8 mouse cellular contexts compared by ENCODE assay signal in the genomic region with DNA sequence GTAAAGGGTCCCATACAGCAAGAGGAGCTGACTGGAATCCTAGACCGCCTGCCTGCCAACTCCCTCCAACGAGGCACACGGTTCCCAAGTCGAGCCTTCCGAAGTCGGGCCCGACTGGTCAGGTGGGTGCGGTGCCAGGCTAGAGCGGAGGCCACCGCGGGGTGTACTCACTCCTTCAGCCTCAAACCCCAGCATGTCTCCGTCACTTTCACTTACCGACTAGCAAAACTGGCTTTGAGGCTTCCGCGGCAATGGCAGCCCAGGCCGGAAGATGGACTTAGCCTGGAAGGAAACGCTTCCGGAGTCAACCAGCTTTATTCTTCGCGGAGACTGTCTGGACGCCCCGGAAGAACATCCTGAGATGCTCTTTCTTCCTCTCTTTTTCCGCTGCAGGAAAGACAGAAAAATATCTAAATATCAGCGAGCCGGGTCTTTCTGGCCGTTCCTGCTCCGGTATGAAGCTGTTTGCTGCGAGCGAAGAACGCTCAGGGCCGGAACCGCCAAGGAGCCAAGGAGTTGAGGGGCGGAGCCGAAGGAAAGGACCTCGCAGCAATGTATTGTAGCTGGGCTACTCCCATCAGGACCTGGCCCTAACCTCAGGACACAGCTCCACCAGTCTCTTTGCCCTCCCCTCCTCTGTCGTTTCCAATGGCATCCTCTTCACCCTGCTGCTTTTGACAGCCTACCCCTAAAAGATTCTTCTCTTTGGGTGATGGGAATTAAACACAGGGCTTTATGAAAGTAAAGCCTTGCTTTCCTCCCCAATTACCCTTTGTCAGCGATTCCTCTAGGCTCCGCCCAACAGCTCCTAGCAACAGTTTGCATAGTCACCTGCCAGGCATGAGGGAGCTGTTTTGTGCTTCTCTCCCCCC. TPM values are rescaled to one million over a fixed set of nuclear protein-coding genes. Genes with fewer than 3 reads are reported as not detected.
DNase-seq lines count a peak whose midpoint lies in the region; ATAC-seq and TF ChIP-seq lines count a peak whose summit lies in the region.

No protein-coding gene starts in this region.

- CTCF ChIA-PET in Patski (lab: Charles Lee): no interaction called here

- POLR2A ChIA-PET in Patski (lab: Charles Lee): interaction anchor here (1.7 kb wide), 1 partner anchor 21 kb away, joined by 3 read pairs; no protein-coding TSS in a partner anchor

- peak overlapping the region; percentile 60 for H3K4me3 ChIP-seq in hindbrain, embryonic 12.5 days

- H3K27me3 ChIP-seq in Patski: no peaks in the 10 kb centered on the region
- no peaks in the 10 kb centered on the region for H3K27me3 ChIP-seq in hindbrain, embryonic 12.5 days

- peaks cover 11% of the 10 kb centered on the region for H3K4me1 ChIP-seq in hindbrain, embryonic 12.5 days

- ATAC-seq in Patski: peak; percentile 92
- ATAC-seq in hindbrain, embryonic 12.5 days (ENCODE audit: low FRiP score): peak; percentile 97

- no peak for TF ChIP-seq CTCF in Patski (IDR thresholded peaks at IDR 0.05)

- peak; percentile 55 for DNase-seq in Patski (ENCODE audit: low read depth, low spot score)
- DNase-seq in cerebellum, postnatal 14 days: peak; percentile 85 to 88
- peak; percentile 75 to 82 for DNase-seq in frontal cortex, postnatal 10 days (ENCODE audit: low spot score in 2 of 2)
- peak; percentile 79 to 93 for DNase-seq in layer of hippocampus, postnatal 14 days (ENCODE audit: low spot score in 2 of 2)
- peak; percentile 90 for DNase-seq in lung, postnatal 10 days
- DNase-seq in ovary, postnatal 14 days (ENCODE audit: low spot score): peak; percentile 58
- peak; percentile 77 to 84 for DNase-seq in thymus, postnatal 10 days (ENCODE audit: low spot score in 2 of 2)

- peak overlapping the region; percentile 76 for H3K9ac ChIP-seq in hindbrain, embryonic 12.5 days

- no peaks in the 10 kb centered on the region for H3K9me3 ChIP-seq in hindbrain, embryonic 12.5 days (replicated peaks)

- H3K27ac ChIP-seq in hindbrain, embryonic 12.5 days: peak overlapping the region; percentile 96

- H3K4me2 ChIP-seq in hindbrain, embryonic 12.5 days (replicated peaks): peak overlapping the region; percentile 86

- H3K36me3 ChIP-seq in hindbrain, embryonic 12.5 days: peaks cover 9% of the 10 kb centered on the region; the same call in 1 of the 2 replicates

- under 1% methylated on average over 38 of the region's 38 CpGs for WGBS in hindbrain, embryonic 12.5 days

- in situ Hi-C loops in Patski (cut with MboI; ENCODE audit: low pct_unique_long_range_greater_than_20kb): no loop called here

RNA-seq across cellular contexts. Expression of gene Rc3h2, which starts 8.1 kb away (rescaled TPM):
- polyA plus RNA-seq in Patski (2021): 24.0 TPM
- polyA plus RNA-seq in hindbrain, embryonic 12.5 days (2016; fragmentation: Nextera tagmentation; extraction: Ambion mirVana): 34.2 and 35.0 TPM in 2 replicates
- 10 to 100 TPM; 82.3 to 87.9 TPM for total RNA-seq in layer of hippocampus, postnatal 14 days (2021)

RNA-seq across cellular contexts. Expression of gene Zbtb26, which starts 12.1 kb away (rescaled TPM):
- polyA plus RNA-seq in Patski (2021): 9.0 TPM
- 12.1 and 12.2 TPM in 2 replicates for polyA plus RNA-seq in hindbrain, embryonic 12.5 days (2016; fragmentation: Nextera tagmentation; extraction: Ambion mirVana)
- total RNA-seq in layer of hippocampus, postnatal 14 days (2021): 1 to 10 TPM; 8.6 to 8.9 TPM

RNA-seq across cellular contexts. Expression of gene Zbtb6, which starts 12.1 kb away (rescaled TPM):
- polyA plus RNA-seq in Patski (2021): 11.5 TPM
- polyA plus RNA-seq in hindbrain, embryonic 12.5 days (2016; fragmentation: Nextera tagmentation; extraction: Ambion mirVana): 11.0 and 11.8 TPM in 2 replicates
- total RNA-seq in layer of hippocampus, postnatal 14 days (2021): 10 to 100 TPM; 13.2 to 14.5 TPM

RNA-seq across cellular contexts. Expression of gene Rabgap1, which starts 12.2 kb away (rescaled TPM):
- 55.9 TPM for polyA plus RNA-seq in Patski (2021)
- polyA plus RNA-seq in hindbrain, embryonic 12.5 days (2016; fragmentation: Nextera tagmentation; extraction: Ambion mirVana): 66.8 and 70.0 TPM in 2 replicates
- total RNA-seq in layer of hippocampus, postnatal 14 days (2021): 10 to 100 TPM; 84.8 to 91.7 TPM

Comparison
In these comparisons a context has a peak if more than half of its experiments do, and no peak if none do; other contexts are left out.
1. Peak in every context shown above with its lines: DNase-seq, ATAC-seq, H3K4me3 ChIP-seq and H3K27ac ChIP-seq.